Mouse (Mus musculus) kidney, embryonic 14.5 days (tissue): Measurements from ENCODE around the gene Pias1. TPM values are rescaled to one million over a fixed set of nuclear protein-coding genes. Genes with fewer than 3 reads are reported as not detected.

Experiments
- ATAC-seq: fragments of 200-750 bp; cut with Nextera tagmentation; 2 replicates; pipeline ENCODE4 v1.8.0; 2017; ENCODE audit warnings: moderate number of reproducible peaks, mild to moderate bottlenecking, moderate TSS enrichment, moderate library complexity; ENCODE audit not compliant: low FRiP score, low TSS enrichment
- H3K27ac ChIP-seq: fragments of 300-500 bp; sonication (generic); 2 replicates; pipeline ENCODE4 v1.5.1; 2014; ENCODE audit warnings: low read depth, mild to moderate bottlenecking, low read length, moderate library complexity, mixed read lengths
- H3K27me3 ChIP-seq: fragments of 300-500 bp; sonication (generic); 2 replicates; pipeline ENCODE4 v1.6.1; 2014; ENCODE audit warnings: mild to moderate bottlenecking, low read length; ENCODE audit not compliant: control insufficient read depth, insufficient read depth
- H3K36me3 ChIP-seq: fragments of 300-500 bp; sonication (generic); 2 replicates; pipeline ENCODE4 v1.6.1; 2014; ENCODE audit warnings: low read length, mixed read lengths; ENCODE audit not compliant: control insufficient read depth, insufficient read depth
- H3K4me1 ChIP-seq: fragments of 300-500 bp; sonication (generic); 2 replicates; pipeline ENCODE4 v1.6.1; 2014; ENCODE audit warnings: low read length, mixed read lengths; ENCODE audit not compliant: control insufficient read depth, insufficient read depth
- H3K4me2 ChIP-seq: fragments of 300-500 bp; sonication (generic); replicated peaks from 2 replicates; pipeline ENCODE4 v1.6.1; 2014; ENCODE audit warnings: low read depth, mild to moderate bottlenecking, low read length
- H3K4me3 ChIP-seq: fragments of 300-500 bp; sonication (generic); 2 replicates; pipeline ENCODE4 v1.5.1; 2014; ENCODE audit warnings: mild to moderate bottlenecking, low read length
- H3K9ac ChIP-seq: fragments of 300-500 bp; sonication (generic); 2 replicates; pipeline ENCODE4 v1.6.1; 2014; ENCODE audit warnings: low read depth, mild to moderate bottlenecking, low read length, moderate library complexity
- H3K9me3 ChIP-seq: fragments of 300-500 bp; sonication (generic); 2 replicates; pipeline ENCODE4 v1.6.1; 2016; ENCODE audit warnings: low read length; ENCODE audit not compliant: control insufficient read depth
- WGBS: fragments of 180-500 bp; shearing (Covaris S2); extraction: QIAGEN DNeasy Blood & Tissue Kit; methylation state at CpG from one replicate; pipeline ENCODE4 v1.1.7; 2014; 5-methylcytosine and 5-hydroxymethylcytosine counted together
- polyA plus RNA-seq: library from polyadenylated mRNA; unstranded; fragments of >200 nt; fragmentation: Nextera tagmentation; extraction: Ambion mirVana; gene quantifications from 2 replicates; pipeline ENCODE4 v1.2.1, GENCODE M21; 2014

The Pias1 gene
- polyA plus RNA-seq, 1 experiment from 2014 or later = 64.8 TPM

- H3K9me3 ChIP-seq = no peaks in the 10 kb centered on the region; the same call in 1 of the 2 replicates
- 70% methylated on average over 2 of the region's 2 CpGs for WGBS
- no peak overlapping the region for H3K27ac ChIP-seq
- H3K4me1 ChIP-seq = no peaks in the 10 kb centered on the region
- no peak overlapping the region for H3K4me3 ChIP-seq
- H3K27me3 ChIP-seq = no peaks in the 10 kb centered on the region
- H3K9ac ChIP-seq = no peak overlapping the region
- no peak overlapping the region for H3K4me2 ChIP-seq
- H3K36me3 ChIP-seq = peaks cover 20% of the 10 kb centered on the region
- no peak for ATAC-seq
Measured at GRCm38 (mm10) chr9:62920877-62921276, 66.8 kb downstream of the Pias1 start.

GRCm38 (mm10) chr9:62917059-62917458, 70.7 kb downstream of the Pias1 start:
- no peak overlapping the region for H3K4me2 ChIP-seq
- ATAC-seq = no peak
- no peak overlapping the region for H3K4me3 ChIP-seq
- H3K9me3 ChIP-seq = peaks cover 4% of the 10 kb centered on the region; the same call in 1 of the 2 replicates
- no peaks in the 10 kb centered on the region for H3K4me1 ChIP-seq
- H3K27ac ChIP-seq = no peak overlapping the region
- peaks cover 29% of the 10 kb centered on the region for H3K36me3 ChIP-seq
- no peak overlapping the region for H3K9ac ChIP-seq
- WGBS = 96% methylated on average over 1 of the region's 1 CpGs
- H3K27me3 ChIP-seq = no peaks in the 10 kb centered on the region

GRCm38 (mm10) chr9:62913390-62914069, 74.2 kb downstream of the Pias1 start:
- no peak for ATAC-seq
- Histone ChIP-seq H3K4me3 (no peak overlapping the region), H3K27me3 (no peaks in the 10 kb centered on the region), H3K9me3 (peaks cover 4% of the 10 kb centered on the region; the same call in 1 of the 2 replicates), H3K27ac (no peak overlapping the region), H3K36me3 (peaks cover 42% of the 10 kb centered on the region), H3K4me2 (no peak overlapping the region), H3K4me1 (no peaks in the 10 kb centered on the region), H3K9ac (no peak overlapping the region)
- WGBS = 89% methylated on average over 5 of the region's 5 CpGs

- H3K27ac ChIP-seq = no peak overlapping the region
- no peaks in the 10 kb centered on the region for H3K27me3 ChIP-seq
- no peak for ATAC-seq
- H3K36me3 ChIP-seq = peaks cover 8% of the 10 kb centered on the region; the same call in 1 of the 2 replicates
- no peak overlapping the region for H3K4me2 ChIP-seq
- no peaks in the 10 kb centered on the region for H3K9me3 ChIP-seq
- H3K4me3 ChIP-seq = no peak overlapping the region
- no peaks in the 10 kb centered on the region for H3K4me1 ChIP-seq
- H3K9ac ChIP-seq = no peak overlapping the region
- 92% methylated on average over 8 of the region's 8 CpGs for WGBS
Measured at GRCm38 (mm10) chr9:62905039-62905438, 82.7 kb downstream of the Pias1 start.

GRCm38 (mm10) chr9:62903841-62904240, 83.9 kb downstream of the Pias1 start:
- no peaks in the 10 kb centered on the region for H3K27me3 ChIP-seq
- 98% methylated on average over 2 of the region's 2 CpGs for WGBS

GRCm38 (mm10) chr9:62901736-62902135, 86.0 kb downstream of the Pias1 start:
- H3K4me1 ChIP-seq = no peaks in the 10 kb centered on the region

More at GRCm38 (mm10) chr9:62903841-62904240, 83.9 kb downstream of the Pias1 start:
- Histone ChIP-seq H3K27ac (no peak overlapping the region), H3K4me3 (no peak overlapping the region), H3K36me3 (peaks cover 8% of the 10 kb centered on the region; the same call in 1 of the 2 replicates), H3K4me2 (no peak overlapping the region), H3K9me3 (no peaks in the 10 kb centered on the region), H3K9ac (no peak overlapping the region), H3K4me1 (no peaks in the 10 kb centered on the region)
- ATAC-seq = no peak

GRCm38 (mm10) chr9:62894486-62894885, 93.2 kb downstream of the Pias1 start:
- H3K4me2 ChIP-seq = no peak overlapping the region
- no peaks in the 10 kb centered on the region for H3K27me3 ChIP-seq
- ATAC-seq = no peak
- H3K4me3 ChIP-seq = no peak overlapping the region
- 87% methylated on average over 1 of the region's 1 CpGs for WGBS
- H3K27ac ChIP-seq = no peak overlapping the region
- no peak overlapping the region for H3K9ac ChIP-seq
- H3K36me3 ChIP-seq = peaks cover 37% of the 10 kb centered on the region
- no peaks in the 10 kb centered on the region for H3K4me1 ChIP-seq
- 0 out of 2 replicates have a peak, but pooled peaks cover 2% of the 10 kb centered on the region for H3K9me3 ChIP-seq

More at GRCm38 (mm10) chr9:62901736-62902135, 86.0 kb downstream of the Pias1 start:
- no peak overlapping the region for H3K4me2 ChIP-seq
- H3K9ac ChIP-seq = no peak overlapping the region
- ATAC-seq = no peak
- H3K9me3 ChIP-seq = no peaks in the 10 kb centered on the region
- 62% methylated on average over 2 of the region's 2 CpGs for WGBS
- no peak overlapping the region for H3K27ac ChIP-seq
- H3K27me3 ChIP-seq = no peaks in the 10 kb centered on the region
- peaks cover 8% of the 10 kb centered on the region; the same call in 1 of the 2 replicates for H3K36me3 ChIP-seq
- no peak overlapping the region for H3K4me3 ChIP-seq

GRCm38 (mm10) chr9:62881871-62882270, 105.9 kb downstream of the Pias1 start:
- no peaks in the 10 kb centered on the region for H3K9me3 ChIP-seq
- H3K4me1 ChIP-seq = peaks cover 7% of the 10 kb centered on the region; the same call in 1 of the 2 replicates
- no peak overlapping the region for H3K27ac ChIP-seq
- no peak overlapping the region for H3K4me2 ChIP-seq
- no peak overlapping the region for H3K9ac ChIP-seq
- no peaks in the 10 kb centered on the region for H3K27me3 ChIP-seq
- H3K4me3 ChIP-seq = no peak overlapping the region
- WGBS = 62% methylated on average over 12 of the region's 12 CpGs
- peaks cover 47% of the 10 kb centered on the region for H3K36me3 ChIP-seq
- 0 out of 2 replicates have a peak, but pooled peaks have one; percentile 20 for ATAC-seq

GRCm38 (mm10) chr9:62877825-62878224, 109.9 kb downstream of the Pias1 start:
- Histone ChIP-seq H3K4me2 (no peak overlapping the region), H3K4me3 (no peak overlapping the region), H3K9me3 (no peaks in the 10 kb centered on the region), H3K9ac (no peak overlapping the region), H3K27ac (no peak overlapping the region), H3K27me3 (no peaks in the 10 kb centered on the region), H3K36me3 (peaks cover 21% of the 10 kb centered on the region), H3K4me1 (peaks cover 7% of the 10 kb centered on the region; the same call in 1 of the 2 replicates)
- ATAC-seq = no peak
- WGBS = 79% methylated on average over 2 of the region's 2 CpGs
